Mouse (Mus musculus) ovary, postnatal 14 days (tissue): ENCODE measurements at regions not wholly inside any gene's neighbourhood (a gene's known extent, or its start where the extent isn't known, plus 50 kb on each side); places are given as distances from the start of the nearest gene placed in this dataset.

Experiments
- DNase-seq: peaks from one replicate; pipeline ENCODE4 v3.0.0; 2022; ENCODE audit warnings: low spot score

GRCm38 (mm10) chr15:33759496-33759895 lies 598.2 kb downstream of the 9430069I07Rik start:
- DNase-seq, result peak; percentile 1

- no peak for DNase-seq
Measured at GRCm38 (mm10) chr15:33758771-33759170, 598.9 kb downstream of the 9430069I07Rik start.
